Mouse (Mus musculus) C2C12 (cell line): ENCODE data around the gene Rnf114.

ENCODE experiments used
- CTCF ChIP-seq: IDR thresholded peaks from one replicate; pipeline ENCODE4 v1.5.1; 2011; ENCODE audit not compliant: control insufficient read depth, insufficient read depth, insufficient read length
- MAX ChIP-seq: IDR thresholded peaks from one replicate; pipeline ENCODE4 v1.6.1; 2011; ENCODE audit warnings: mild to moderate bottlenecking, control low read depth

DNA sequence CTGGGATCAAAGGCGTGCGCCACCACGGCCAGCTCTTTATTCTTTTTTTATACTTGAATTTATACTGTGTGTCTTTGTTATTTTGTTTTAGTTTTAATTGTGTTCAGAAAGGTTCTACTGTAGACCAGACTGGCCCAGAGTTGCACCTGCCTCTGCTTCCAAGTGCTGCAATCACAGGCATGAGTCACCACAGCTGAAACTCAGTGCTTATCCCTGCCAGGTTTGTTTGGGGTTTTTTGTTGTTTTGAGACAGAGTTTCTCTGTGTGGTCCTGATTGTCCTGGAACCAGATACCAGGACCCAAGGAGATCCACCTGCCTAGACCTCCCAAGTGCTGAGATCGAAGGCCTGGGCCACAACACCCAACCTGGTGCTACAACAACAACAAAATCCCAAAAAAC lies 16.1 kb downstream of the Rnf114 start:
- TF ChIP-seq CTCF = no peak
- no peak for TF ChIP-seq MAX
